Mouse (Mus musculus) gonadal fat pad, adult 2 months (tissue): ENCODE measurements at regions not wholly inside any gene's neighbourhood (a gene's known extent, or its start where the extent isn't known, plus 50 kb on each side); places are given as distances from the start of the nearest gene placed in this dataset.

ENCODE experiments used
- DNase-seq: peaks from one replicate; pipeline ENCODE4 v3.0.0-alpha.2; 2012; ENCODE audit warnings: low read depth

DNA sequence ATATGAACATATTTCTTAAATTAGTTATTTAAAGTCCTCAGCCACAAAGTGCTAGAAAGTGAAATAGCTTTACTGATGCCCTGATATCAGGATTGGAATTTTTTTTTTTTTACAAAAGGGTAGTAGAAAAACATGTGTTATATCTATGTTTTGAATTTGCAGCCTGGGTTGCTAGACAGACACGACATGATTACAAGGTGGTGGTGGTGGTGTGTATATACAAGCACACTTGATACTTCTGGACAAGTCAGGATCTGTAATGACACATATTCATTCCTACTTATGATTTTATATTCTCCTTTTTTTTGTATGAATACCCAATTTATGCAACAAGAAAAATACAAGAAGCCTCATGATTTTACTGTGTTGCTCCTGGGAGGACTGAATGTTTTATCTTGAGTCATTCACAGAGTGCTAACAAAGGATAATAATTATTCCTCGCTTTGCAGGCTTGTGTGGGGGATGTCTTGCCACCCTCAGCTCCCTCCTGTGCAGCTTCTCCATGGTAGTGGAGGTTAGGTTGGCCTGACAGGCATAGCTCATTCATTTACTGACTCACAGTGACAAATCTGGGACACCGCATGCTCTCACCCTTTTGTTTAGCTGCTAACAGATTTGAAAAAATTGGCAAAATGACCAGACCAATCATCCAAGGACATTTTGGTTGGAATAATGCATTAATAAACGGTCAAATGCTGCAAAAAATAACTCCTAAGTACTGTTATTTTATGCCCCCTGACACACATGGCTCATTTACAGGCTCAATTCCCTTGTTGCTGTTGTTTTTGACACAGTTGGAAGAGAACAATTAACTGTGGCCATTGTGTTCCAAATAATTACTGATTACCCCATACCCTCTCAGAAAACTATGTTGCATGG, 303.3 kb upstream of the Sel1l start:
- DNase-seq: no peak

DNA sequence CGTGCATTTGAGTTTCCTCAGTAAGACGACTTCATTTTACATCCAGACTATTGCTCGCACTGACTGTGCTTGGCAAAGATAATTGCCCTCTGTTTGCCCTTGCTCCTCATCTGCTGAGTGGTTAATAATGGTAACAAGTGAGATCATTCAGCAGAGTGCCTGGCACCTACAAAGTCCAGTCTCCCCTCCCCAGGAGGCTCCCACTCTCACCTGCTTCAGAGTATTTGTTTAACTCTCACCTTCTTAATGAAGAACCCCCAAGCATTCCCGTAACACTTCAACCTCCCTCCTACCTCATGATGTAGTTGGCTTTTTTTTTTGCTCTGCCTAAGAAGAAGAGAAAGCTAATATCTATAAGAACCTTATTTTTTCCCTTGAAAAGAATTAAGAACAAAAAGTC, 288.6 kb upstream of the Sel1l start:
- no peak for DNase-seq

DNA sequence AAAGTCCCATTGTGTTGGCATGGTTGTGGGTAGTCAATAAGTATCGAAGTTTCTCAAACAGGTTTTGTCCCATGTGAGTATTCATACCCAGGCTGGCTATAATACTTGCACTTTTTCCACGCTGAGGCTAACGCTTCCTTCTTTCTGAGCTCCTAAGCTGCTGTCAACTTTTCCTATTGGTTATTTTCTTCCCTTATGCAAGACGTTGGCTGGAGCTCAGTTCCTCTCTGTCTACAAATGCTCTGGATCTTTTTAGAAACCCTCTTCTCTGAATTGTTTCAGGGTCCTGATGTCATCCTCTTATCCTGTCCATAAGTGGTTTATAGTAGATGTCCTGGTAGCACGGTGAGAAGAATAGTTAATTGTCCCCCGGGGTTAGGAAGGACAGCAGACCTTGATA, 278.7 kb upstream of the Sel1l start:
- DNase-seq: no peak

DNA sequence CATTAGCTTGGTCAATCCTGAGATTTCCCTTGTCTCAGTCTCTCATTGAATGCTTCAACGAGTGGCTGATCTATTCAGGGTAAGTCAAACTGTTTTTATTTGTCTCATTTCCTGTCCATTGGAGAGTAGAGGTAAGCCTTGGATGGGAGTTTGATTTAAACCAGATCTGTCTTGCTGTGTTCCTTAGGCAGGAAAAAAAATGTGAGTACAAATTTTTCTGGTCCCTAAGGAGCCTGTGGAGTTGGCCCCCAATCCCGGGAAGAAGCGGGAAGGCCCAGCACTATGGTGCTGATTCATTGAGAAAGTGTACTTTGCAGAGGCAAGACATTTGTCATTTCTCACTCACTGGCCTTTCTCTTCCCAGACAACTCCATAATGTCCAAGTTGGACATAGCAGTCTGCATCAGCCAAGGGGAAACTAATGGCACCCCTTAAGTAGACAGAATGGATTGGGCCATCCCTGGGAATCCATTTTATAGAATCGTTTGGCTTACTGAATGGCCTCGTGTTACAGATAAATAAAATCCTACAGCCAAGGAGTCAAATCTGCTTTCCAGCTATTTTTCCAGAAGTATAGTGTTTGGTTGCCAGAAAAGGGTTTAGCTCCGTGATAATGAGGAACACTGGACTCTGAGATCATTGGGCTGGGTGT, 271.3 kb upstream of the Sel1l start:
- DNase-seq: no peak

DNA sequence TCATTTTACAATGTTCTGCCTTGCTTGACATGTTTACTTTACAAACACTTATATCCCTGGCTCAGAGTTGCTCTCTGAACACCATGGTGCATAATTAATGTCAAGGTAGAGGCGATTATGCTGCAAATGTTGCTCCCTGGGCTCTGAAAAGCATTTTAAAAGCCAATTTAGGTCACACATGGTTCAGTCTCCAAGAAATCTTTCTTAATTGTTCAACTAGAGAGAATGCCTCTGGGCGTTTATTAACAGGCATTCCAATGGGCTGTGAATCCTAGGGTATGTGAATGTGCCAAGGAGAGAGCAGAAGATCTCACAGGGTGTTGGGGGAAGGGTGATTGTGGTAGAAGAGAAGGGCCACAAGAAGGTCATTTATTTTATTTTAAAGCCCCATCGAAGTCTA, 260.7 kb upstream of the Sel1l start:
- DNase-seq: no peak

DNA sequence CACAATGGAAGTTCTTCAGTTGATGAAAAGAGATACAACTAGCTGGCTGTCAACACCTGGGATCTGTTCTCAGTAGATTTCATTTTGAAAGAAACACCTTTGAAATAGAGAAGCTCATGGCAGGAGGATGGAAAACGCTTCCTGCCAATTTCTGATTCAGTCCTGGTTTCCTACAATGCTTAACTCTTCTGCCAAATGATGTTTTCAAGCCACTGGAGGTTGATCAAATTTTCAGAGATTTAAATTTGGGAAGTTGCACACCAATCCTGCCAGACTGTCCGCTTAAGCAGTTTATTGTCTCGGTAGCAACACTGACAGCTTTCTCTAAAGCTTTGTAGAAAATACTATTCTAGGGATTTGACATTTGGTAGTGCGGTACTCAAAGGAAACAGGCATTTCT, 251.1 kb upstream of the Sel1l start:
- DNase-seq: no peak

DNA sequence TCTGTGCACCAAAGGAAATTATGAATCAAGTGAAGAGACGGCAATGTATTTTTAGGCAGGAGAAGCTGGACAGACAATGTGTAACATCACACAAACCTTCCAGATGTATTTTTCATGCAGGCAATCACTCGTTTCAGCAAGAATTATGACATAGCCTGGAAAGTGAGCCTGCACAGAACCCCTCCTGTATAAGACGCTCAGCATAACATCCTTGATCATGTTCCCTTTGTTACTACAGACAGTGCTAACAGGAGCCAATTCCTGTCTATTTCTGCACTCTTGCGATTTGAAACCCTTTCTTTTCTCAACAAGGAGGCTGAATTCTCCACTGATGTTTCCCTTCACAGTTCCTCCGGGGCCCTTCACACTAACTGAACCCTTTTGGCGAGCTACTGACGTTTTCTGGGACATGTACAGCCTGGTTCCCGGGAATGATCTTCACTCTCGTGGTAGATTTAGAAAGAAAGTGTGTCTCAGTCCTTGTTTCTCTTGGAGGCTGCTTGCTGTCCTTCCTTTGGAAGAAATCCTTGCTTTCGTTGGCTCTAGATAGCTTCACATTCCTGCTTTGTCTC, 243.9 kb upstream of the Sel1l start:
- no peak for DNase-seq

DNA sequence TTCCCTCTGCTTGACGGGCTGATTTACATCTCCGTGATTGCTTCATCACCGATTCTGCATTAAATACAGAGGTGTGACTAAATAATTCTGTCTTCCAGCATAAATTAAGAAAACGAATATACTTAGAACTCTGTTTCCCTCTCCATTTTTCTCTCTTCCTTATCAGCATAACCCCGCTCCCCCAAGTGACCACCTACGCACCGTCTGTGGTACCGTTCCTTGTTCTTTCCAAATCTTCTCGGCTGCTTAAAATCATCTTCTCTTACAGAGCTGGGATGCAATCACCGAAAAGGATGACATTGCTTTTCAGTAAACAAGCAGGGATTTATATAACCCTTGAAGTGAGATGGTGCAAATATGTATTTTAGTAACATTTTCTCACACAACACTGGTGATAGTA, 224.3 kb upstream of the Sel1l start:
- DNase-seq: no peak

DNA sequence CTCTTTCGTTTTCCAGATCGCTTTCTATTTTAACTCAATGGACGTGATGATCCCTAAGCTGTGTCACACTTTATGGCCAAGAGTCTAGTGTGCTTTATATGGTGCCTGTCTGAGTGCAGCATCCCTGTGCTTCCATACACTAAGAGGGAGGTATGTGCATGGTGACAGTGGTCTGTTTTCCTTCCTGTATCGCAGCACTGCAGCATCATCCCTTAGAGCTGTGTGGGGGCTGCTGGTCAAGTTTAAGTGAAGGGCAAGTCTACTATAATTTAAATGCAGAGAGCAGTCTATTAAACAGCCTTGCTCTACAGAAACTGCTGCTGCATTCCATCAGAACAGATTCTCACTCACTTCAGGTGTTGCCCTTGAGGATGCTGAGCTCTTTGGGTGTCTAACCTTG, 213.8 kb upstream of the Sel1l start:
- no peak for DNase-seq

DNA sequence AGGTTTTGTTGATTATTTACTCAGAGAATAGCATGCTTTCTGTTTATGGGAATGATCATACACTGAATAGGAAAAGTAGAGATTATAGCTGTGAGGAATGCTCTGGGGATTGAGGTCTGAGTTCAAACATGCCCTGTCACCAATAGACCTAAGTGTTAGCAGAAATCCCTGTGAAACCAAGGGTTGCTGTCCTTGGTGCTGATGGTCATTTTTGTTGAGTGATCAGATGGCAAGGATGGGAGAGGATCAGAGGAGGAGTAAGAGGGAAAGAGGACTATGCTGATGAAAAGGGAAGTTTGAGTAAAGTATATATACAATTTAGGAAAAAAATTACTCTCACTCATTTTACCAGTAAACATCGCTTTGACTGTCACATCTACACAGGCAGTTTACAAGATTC, 191.5 kb upstream of the Sel1l start:
- DNase-seq: no peak

DNA sequence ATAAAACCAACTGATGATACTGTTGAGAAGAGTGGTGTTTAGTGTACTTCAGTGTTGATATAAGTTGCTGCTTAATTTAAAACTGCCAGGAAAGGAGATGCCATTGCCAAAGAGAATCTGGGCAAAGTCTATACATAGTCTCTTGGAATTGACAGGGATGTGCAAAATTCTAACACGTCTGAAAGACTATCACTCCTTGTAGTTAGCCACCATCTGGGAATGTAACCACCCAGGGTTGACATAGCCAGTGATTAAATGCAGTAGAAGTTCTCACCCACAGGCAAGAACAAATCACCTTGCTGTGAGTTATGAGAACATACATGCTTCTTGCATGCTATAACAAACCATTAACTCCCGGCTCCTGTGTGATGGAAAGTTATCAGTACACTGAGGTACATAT, 180.2 kb upstream of the Sel1l start:
- no peak for DNase-seq

DNA sequence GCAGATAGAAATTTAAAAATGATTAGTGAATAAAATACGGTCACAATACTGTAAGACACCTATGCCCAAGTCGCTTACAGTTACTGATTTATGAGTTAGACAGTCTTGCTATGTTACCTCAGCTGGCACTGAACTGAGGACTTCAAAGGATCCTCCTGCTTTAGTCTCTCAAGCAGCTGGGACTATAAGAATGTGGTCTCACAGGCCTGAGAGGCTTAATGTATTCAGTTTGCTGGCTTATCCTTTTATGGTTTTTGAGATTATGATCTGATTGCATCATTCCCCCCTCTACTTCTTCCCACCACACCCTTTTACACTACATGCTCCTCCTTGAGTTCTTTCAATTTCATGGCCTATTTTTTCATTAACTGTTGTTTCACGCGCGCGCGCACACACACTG, 179.4 kb upstream of the Sel1l start:
- DNase-seq: no peak

DNA sequence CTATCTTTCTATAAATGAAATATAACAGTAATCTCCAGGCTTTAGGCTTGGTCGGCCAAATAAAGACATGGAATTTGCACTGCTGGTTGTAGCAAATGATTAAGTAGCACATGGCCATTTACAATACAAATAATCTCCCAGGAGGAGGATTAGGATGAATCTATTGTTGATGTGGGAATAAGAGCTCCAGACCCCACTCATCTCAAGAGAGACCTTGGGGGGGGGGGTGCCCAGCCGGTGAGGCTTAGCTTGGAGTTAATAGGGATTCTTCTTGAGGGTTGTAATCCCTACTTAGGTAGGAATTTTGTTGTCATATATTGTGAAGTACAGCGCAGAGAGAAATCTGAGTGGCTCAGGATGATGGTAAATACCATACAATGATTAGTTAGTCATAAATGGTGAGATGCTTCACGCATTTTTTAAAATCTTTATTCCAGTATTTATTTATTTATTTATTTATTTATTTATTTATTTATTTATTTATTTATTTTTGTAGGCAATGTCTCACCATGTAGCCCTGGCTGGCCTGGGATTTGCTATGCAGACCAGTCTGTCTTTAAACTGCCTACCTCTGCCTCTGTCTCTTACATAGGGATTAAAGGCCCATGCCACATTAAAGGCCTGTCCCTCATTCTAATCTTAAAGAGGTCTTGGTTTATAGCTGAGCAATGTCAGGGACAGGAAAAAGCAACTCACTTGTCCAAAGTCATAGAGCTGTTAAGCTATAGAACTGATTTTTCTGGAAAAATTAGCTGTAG, 175.7 kb upstream of the Sel1l start:
- no peak for DNase-seq

DNA sequence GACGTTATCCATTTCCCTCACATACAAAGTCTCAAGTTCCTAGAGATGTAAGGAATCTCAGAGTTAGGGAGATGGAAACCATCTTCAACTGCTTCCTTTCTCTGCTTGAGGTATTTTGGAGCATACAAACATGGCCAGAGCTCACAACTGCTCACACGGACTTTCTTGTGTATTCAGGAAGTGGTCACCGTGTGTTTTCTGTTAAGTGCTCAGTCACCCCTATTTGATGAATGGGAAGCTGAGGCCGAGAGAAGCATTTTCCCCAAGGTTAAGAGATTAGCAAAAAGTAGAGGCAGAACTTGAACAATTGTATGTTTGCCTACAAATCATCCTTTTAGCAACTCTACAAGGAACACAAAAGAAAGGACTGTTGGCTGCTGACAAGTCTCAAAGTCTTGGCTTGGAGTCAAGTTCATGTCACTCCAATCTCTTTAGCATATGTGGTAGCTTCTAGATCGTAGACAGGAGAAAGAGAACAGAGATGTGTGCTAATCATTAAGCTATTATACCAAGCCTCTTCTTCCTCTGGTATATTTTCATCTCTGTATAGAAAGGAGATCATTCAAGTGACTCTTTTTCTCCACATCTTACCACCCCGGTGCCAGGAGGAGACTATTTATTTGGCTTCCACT, 170.8 kb upstream of the Sel1l start:
- no peak for DNase-seq

DNA sequence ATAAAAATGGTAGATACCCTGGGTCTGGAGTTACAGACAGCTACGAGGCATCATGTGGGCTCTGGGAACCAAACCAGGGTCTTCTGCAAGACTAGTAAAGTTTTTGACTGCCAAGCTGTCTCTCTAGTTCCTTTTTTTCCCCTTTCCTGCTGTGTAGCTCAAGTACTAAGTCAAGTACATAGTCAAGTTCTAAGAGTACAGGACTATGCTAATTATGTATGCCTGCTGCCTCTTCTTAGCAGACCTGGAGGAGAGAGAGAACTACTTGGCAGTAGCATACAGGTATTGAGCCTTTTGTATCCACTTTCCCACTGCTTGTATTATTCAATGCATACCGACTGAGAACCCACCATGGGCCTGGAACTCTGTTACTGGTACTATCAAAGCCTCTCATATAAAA, 166.4 kb upstream of the Sel1l start:
- DNase-seq: no peak

DNA sequence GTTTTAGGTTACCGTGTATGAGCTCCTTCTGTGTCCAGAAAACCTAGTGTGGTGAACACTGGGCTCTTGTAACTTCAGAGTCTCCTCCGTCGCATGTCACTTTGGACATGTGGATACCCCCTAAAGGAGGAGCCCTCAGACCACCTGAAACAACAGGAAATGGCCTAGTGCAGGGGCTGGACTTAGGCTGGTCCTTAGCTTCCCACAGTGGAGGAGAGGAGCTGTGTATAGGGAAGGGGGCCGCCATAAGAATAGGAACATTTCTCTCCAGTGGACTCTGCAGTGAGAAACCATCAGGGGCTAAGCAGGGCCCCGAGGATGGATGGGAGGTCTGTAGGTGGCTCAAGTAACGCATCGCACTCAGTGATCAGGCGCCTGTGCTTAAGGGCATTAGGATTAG, 165.0 kb upstream of the Sel1l start:
- DNase-seq: no peak

DNA sequence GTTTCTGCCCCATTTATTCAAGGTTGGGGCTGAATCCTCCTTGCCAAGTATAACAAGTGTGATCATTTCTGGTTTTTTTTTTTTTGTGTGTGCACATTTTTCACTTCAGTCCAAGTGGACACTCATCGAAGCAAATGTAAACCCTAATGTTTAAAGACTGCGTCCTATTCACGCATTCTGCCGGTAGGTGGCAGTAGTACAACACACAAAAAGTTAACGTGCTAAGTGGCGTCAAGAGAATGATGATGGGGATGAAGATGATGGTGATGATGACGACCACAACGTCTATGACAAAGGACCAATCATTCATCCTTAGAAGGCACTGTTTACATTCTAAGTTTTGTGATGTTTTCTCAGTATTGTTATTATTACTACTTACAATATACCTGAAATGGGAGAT, 164.3 kb upstream of the Sel1l start:
- DNase-seq: no peak

DNA sequence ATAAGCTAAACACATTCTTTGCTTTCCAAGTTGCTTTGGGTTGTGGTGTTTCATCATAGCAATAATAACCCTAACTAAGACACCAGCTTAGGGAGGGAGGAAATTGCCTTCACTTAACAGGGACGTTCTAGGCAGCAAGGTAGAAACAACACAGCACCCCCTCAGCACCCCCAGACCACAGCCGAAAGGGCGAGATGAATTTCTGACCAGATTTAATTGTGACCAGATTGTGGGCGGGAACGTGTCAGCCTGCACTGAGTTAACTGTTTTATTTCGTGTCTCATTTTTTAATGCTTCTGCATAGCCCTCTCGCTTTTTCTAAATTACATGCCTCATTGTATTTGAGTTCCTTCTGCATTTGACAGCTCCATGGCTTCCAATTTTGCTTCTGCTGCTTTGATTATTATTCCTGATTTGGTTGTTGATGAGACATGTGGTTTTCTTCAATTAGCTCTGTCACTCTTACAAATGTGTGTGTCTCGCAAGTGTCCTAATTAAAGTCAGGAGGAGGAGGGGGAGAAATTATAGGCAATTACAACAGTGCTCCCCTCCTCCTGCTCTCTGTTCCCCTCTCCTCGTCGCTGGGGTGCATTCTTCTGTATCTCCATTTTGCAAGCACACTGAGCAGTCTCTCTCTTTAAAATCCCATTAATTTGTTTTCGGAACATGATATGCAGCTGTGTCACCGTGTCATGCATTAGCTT, 155.6 kb upstream of the Sel1l start:
- no peak for DNase-seq

DNA sequence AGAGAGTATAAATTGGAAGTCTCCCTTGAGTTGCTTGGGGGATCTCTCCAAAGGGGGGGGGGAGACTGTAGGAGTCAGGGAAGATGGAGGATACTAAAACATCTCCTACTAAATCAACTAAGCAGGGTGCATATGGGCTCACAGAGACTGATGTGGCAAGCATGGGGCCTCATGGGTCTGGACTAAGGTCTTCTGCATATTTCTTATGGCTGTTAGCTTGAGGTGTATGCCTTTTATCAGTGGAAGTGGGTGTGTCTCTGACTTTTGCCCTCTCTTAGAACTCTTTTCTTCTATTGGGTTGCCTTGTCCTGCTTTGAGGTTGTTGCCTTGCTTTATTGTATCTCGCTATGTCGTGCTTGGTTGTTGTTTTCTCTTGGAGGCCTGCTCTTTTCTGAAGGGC, 150.1 kb upstream of the Sel1l start:
- DNase-seq: no peak

DNA sequence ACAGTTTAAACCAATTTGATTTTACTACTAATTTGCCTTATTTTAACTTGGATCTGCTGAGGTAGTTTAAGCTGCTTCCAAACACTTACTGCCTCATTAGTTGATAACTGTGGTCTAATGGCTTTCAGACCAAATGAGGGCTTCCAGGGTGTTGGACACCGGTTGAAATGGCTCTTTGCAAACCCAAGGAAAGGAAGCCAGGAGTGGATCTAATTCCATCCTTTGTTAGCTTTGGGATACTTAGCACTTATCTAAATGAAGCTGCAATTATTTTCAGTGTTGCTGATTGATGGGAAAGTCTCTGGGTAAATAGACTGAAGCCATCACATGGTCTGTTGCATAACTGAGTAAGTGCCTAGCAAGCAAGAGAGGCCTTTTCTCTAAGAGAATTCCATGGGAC, 148.4 kb upstream of the Sel1l start:
- no peak for DNase-seq

DNA sequence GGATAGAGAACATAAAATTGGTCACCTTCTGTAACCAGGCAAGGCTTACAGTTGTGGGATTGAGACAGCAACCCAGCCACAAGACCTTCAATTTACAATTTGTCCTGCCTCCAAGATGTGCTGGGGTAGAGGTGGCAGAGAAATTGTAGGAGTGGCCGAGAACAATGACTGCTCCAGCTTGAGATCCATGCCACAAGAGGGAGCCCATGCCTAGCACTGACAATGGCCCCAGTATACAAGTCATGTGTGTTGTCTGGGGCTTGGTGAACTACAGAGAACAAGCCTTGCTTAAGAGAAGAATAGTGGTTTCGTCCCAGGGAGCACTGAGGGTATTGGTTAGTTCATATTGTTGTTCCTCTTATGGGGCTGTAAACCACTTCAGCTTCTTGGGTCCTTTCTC, 146.6 kb upstream of the Sel1l start:
- no peak for DNase-seq
